Mouse (Mus musculus): ENCODE results near the gene Ecel1. TPM values are rescaled to one million over a fixed set of nuclear protein-coding genes. Genes with fewer than 3 reads are reported as not detected.

The Ecel1 gene
- 34.9 and 40.2 TPM in 2 replicates for polyA plus RNA-seq (2015; fragmentation: Nextera tagmentation; extraction: Ambion mirVana)

DNA sequence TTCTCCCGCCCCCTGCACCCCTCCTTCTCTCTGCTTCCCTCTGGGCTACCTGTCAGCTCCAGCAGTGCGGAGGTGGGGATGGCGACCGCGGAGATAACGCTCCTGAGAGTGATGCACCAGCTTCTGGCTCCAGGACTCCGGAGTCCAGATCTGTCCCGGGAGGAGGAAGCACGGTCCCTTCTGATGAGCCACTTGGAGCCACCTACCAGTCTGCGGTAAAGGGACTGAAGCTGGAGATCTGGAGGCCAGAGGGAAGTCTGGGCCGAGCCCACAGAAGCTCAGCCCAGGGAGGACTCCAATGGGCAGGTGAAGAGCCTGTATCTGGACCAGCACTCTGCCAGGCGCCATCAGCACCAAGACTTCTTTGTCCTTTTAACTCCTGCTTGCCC, at the start of gene Ecel1:
Gene Ecel1 (minus strand): TSS at position 323 of the 389 bp plus-strand sequence.
- Histone ChIP-seq H3K27ac (ENCODE audit: low read depth, low read length) (no peak within 1 kb of the TSS), H3K4me1 (ENCODE audit: control insufficient read depth, insufficient read depth, low read depth, low read length) (peaks cover 14% of the 10 kb centered on the region), H3K4me2 (ENCODE audit: low read length) (peak within 1 kb of the TSS; percentile 74), H3K36me3 (ENCODE audit: control insufficient read depth, insufficient read depth, low read length) (no peaks in the 10 kb centered on the region), H3K9me3 (ENCODE audit: control insufficient read depth, low read length) (no peaks in the 10 kb centered on the region), H3K9ac (ENCODE audit: low read depth, low read length) (peak within 1 kb of the TSS; percentile 66), H3K4me3 (ENCODE audit: low read length) (peak within 1 kb of the TSS; percentile 48), H3K27me3 (replicated peaks; ENCODE audit: control insufficient read depth, insufficient read depth, low read length) (peaks cover 46% of the 10 kb centered on the region)
- WGBS = 2% methylated on average over 12 of the region's 12 CpGs
- ATAC-seq = no peak

DNA sequence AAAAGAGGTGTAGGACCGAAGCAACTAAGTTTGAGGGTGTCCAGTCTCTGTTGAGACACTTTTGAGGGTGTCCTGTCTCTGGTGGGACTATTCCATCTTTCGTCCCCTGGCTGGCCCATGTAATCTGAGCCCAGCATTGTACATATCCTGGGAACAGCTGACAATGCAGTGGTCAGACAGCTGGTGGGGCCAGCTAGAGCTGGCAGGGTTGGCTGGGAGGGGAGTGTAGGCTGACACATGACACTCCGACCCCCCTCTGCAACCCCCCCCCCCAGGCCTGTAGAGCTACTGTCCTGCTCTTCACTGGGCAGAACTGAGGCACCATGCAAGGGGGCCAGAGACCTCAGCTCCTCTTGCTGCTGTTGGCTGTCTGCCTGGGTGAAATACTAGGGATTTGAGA, 49.2 kb upstream of the Ecel1 start:
- Histone ChIP-seq H3K27ac (ENCODE audit: low read depth, low read length) (no peak overlapping the region), H3K4me2 (ENCODE audit: low read length) (no peak overlapping the region), H3K27me3 (replicated peaks; ENCODE audit: control insufficient read depth, insufficient read depth, low read length) (peaks cover 2% of the 10 kb centered on the region; the same call in 1 of the 2 replicates), H3K36me3 (ENCODE audit: control insufficient read depth, insufficient read depth, low read length) (no peaks in the 10 kb centered on the region), H3K4me1 (ENCODE audit: control insufficient read depth, insufficient read depth, low read depth, low read length) (no peaks in the 10 kb centered on the region), H3K9me3 (ENCODE audit: control insufficient read depth, low read length) (no peaks in the 10 kb centered on the region), H3K4me3 (ENCODE audit: low read length) (no peak overlapping the region), H3K9ac (ENCODE audit: low read depth, low read length) (no peak overlapping the region)
- no peak for ATAC-seq
- 49% methylated on average over 3 of the region's 3 CpGs for WGBS

DNA sequence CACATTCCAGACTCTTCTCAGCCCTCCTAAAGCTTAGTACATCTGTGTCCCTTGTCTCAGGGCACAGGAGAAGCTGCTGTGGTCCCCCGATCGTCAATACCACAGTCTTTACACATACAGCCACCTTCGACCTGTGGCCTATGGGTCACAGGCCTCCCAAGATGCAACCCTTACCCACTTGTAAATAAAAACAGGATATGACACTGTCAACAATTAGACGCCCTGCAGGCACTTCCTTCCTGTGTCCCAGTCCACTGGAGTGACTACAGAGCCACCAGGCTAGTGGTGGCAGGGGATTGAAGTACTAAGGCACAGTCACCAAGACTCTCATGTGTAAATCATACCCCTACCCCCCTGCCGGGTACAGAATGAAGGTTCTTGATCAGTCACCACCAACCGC, 48.7 kb upstream of the Ecel1 start:
- peaks cover 2% of the 10 kb centered on the region; the same call in 1 of the 2 replicates for H3K27me3 ChIP-seq (replicated peaks; ENCODE audit: control insufficient read depth, insufficient read depth, low read length)
- H3K9me3 ChIP-seq (ENCODE audit: control insufficient read depth, low read length) = no peaks in the 10 kb centered on the region
- H3K4me1 ChIP-seq (ENCODE audit: control insufficient read depth, insufficient read depth, low read depth, low read length) = no peaks in the 10 kb centered on the region
- no peak overlapping the region for H3K4me3 ChIP-seq (ENCODE audit: low read length)
- H3K9ac ChIP-seq (ENCODE audit: low read depth, low read length) = no peak overlapping the region
- no peaks in the 10 kb centered on the region for H3K36me3 ChIP-seq (ENCODE audit: control insufficient read depth, insufficient read depth, low read length)
- no peak for ATAC-seq
- 67% methylated on average over 6 of the region's 6 CpGs for WGBS
- no peak overlapping the region for H3K27ac ChIP-seq (ENCODE audit: low read depth, low read length)
- H3K4me2 ChIP-seq (ENCODE audit: low read length) = no peak overlapping the region

DNA sequence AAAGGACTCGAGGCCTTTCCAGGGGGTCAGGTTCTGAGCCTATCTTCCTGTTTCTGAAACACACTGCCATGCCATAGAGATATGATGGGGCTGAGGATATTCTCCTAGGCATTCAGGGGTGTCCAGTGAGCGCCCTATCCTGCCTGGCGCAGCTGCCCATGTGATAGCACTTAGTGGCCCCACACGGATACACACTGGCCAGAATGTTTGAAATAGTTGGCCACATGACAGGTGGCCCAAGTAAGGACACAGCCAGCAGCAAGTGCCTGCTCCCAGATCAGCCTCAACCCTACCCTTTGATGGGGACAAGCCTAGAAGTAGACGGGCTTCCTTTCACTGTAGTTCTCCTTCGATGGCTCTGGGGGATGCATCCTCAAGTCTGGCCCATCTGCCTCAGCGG, 48.1 kb upstream of the Ecel1 start, which contains the start of gene Chrng:
Gene Chrng (plus strand): TSS at position 193 of the 400 bp plus-strand sequence.
- ATAC-seq = no peak
- H3K27ac ChIP-seq (ENCODE audit: low read depth, low read length) = no peak within 1 kb of the TSS
- no peak within 1 kb of the TSS for H3K4me2 ChIP-seq (ENCODE audit: low read length)
- peaks cover 2% of the 10 kb centered on the region; the same call in 1 of the 2 replicates for H3K27me3 ChIP-seq (replicated peaks; ENCODE audit: control insufficient read depth, insufficient read depth, low read length)
- H3K9ac ChIP-seq (ENCODE audit: low read depth, low read length) = no peak within 1 kb of the TSS
- WGBS = 92% methylated on average over 7 of the region's 7 CpGs
- H3K4me3 ChIP-seq (ENCODE audit: low read length) = no peak within 1 kb of the TSS
- no peaks in the 10 kb centered on the region for H3K9me3 ChIP-seq (ENCODE audit: control insufficient read depth, low read length)
- no peaks in the 10 kb centered on the region for H3K36me3 ChIP-seq (ENCODE audit: control insufficient read depth, insufficient read depth, low read length)
- no peaks in the 10 kb centered on the region for H3K4me1 ChIP-seq (ENCODE audit: control insufficient read depth, insufficient read depth, low read depth, low read length)

DNA sequence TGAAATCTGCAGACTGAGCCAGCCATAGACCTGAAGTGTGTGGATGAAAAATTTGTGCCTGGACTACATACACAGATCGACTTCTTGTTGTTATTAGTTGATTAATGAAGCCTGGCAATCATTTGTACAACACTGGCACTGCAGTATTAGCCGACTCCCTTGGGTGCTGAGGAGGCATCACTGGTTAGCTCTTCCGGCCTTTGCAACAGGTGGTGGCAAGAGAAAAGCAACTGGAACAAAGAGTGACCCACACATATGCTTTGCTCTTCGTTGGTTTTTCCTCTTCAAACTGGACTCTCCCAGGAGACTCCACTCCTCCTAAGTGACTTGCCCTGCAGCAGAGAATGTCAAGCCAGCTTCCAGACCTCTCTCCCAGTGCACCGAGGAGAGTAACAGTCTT, 47.5 kb upstream of the Ecel1 start:
- H3K4me1 ChIP-seq (ENCODE audit: control insufficient read depth, insufficient read depth, low read depth, low read length) = no peaks in the 10 kb centered on the region
- H3K4me2 ChIP-seq (ENCODE audit: low read length) = no peak overlapping the region
- no peaks in the 10 kb centered on the region for H3K36me3 ChIP-seq (ENCODE audit: control insufficient read depth, insufficient read depth, low read length)
- ATAC-seq = no peak
- H3K4me3 ChIP-seq (ENCODE audit: low read length) = no peak overlapping the region
- no peaks in the 10 kb centered on the region for H3K9me3 ChIP-seq (ENCODE audit: control insufficient read depth, low read length)
- 84% methylated on average over 5 of the region's 5 CpGs for WGBS
- H3K27ac ChIP-seq (ENCODE audit: low read depth, low read length) = no peak overlapping the region
- H3K27me3 ChIP-seq (replicated peaks; ENCODE audit: control insufficient read depth, insufficient read depth, low read length) = peaks cover 2% of the 10 kb centered on the region
- H3K9ac ChIP-seq (ENCODE audit: low read depth, low read length) = no peak overlapping the region

DNA sequence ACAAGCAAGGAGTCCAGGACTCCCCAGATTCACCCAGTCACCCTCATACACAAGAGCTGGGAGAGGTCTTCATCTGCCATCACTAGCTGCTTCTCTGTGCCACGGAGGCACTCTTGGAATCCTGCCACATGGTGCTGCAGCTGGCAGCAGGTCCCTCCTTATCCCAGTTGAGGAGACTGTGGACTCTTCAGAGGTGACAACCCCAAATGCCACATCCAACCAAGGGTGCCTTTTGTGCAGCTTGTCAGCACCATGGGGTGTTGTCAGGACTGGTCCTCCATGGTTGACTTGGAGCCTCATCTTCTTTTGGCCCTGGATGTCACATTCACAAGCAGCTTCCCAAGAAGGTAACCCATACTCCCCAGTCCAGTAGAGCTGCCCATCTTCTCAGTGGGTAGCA, 45.5 kb upstream of the Ecel1 start:
- Histone ChIP-seq H3K4me1 (ENCODE audit: control insufficient read depth, insufficient read depth, low read depth, low read length) (no peaks in the 10 kb centered on the region), H3K27me3 (replicated peaks; ENCODE audit: control insufficient read depth, insufficient read depth, low read length) (peaks cover 2% of the 10 kb centered on the region), H3K9ac (ENCODE audit: low read depth, low read length) (no peak overlapping the region), H3K4me3 (ENCODE audit: low read length) (no peak overlapping the region), H3K27ac (ENCODE audit: low read depth, low read length) (no peak overlapping the region), H3K36me3 (ENCODE audit: control insufficient read depth, insufficient read depth, low read length) (no peaks in the 10 kb centered on the region), H3K4me2 (ENCODE audit: low read length) (no peak overlapping the region), H3K9me3 (ENCODE audit: control insufficient read depth, low read length) (no peaks in the 10 kb centered on the region)
- no peak for ATAC-seq
- 59% methylated on average over 1 of the region's 1 CpGs for WGBS

DNA sequence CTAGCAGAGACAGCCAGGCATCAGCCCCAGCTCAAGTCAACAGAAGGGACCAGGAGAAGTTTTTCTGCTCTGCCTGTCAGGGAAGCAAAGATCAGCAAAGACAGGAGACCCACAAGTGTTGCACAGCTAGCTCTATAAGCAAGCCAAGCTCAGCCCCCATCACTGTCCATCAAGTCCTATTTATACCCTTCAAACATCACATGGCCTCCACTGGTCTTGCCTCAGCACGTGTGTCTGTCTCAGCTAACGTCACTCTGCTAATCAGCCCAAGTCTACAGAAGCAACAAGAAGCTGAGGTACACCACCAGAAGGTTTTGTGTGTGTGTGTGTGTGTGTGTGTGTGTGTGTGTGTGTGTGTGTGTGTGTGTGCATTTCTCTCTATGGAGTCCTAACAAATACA, 44.5 kb upstream of the Ecel1 start:
- H3K4me2 ChIP-seq (ENCODE audit: low read length) = no peak overlapping the region
- H3K4me1 ChIP-seq (ENCODE audit: control insufficient read depth, insufficient read depth, low read depth, low read length) = no peaks in the 10 kb centered on the region
- H3K27ac ChIP-seq (ENCODE audit: low read depth, low read length) = no peak overlapping the region
- no peaks in the 10 kb centered on the region for H3K36me3 ChIP-seq (ENCODE audit: control insufficient read depth, insufficient read depth, low read length)
- H3K9me3 ChIP-seq (ENCODE audit: control insufficient read depth, low read length) = no peaks in the 10 kb centered on the region
- H3K9ac ChIP-seq (ENCODE audit: low read depth, low read length) = no peak overlapping the region
- ATAC-seq = no peak
- no peaks in the 10 kb centered on the region; the same call in 1 of the 2 replicates for H3K27me3 ChIP-seq (replicated peaks; ENCODE audit: control insufficient read depth, insufficient read depth, low read length)
- H3K4me3 ChIP-seq (ENCODE audit: low read length) = no peak overlapping the region
- WGBS = 65% methylated on average over 2 of the region's 2 CpGs

DNA sequence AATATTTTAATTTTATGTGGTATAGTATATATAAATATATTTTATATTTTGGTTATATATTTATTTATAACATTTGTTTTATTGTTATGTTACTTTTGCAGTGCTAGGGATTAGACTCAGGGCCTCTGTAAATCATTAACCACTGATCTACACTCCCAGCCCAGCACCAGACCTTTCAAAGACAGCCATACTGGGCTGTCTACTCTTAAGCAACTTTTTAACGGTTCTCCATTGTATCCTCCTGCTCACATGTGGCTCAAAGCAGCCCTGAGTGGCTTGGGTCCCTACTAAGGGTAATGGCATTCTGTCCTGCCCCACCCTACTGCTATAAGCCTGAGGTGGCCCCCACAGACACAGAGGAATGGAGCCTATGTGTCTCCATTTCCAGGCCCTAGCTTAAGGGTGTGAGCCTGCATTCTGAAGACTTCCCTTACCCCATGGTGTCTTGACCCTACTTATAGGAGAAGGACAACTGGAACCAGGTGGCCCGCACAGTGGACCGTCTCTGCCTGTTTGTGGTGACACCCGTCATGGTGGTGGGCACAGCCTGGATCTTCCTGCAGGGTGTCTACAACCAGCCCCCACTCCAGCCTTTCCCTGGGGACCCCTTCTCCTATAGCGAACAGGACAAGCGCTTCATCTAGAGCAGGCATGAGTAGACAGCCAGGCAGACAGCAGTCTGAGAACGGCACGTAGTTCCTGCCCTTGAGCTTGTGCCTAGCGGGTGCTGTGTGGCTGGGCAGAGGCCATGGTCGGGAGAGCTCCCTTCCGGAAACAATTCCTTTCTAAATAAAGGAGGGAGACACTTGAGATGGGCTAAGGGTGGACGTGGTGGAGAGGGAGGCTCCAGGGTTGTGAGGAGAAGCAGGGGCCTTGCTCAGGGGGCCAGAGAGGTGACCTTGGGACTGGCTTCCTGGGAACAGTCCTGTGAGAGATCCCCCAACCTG, 42.1 kb upstream of the Ecel1 start:
- H3K9ac ChIP-seq (ENCODE audit: low read depth, low read length) = no peak overlapping the region
- H3K27ac ChIP-seq (ENCODE audit: low read depth, low read length) = no peak overlapping the region
- no peak for ATAC-seq
- H3K4me1 ChIP-seq (ENCODE audit: control insufficient read depth, insufficient read depth, low read depth, low read length) = no peaks in the 10 kb centered on the region
- H3K4me3 ChIP-seq (ENCODE audit: low read length) = no peak overlapping the region
- no peak overlapping the region for H3K4me2 ChIP-seq (ENCODE audit: low read length)
- H3K36me3 ChIP-seq (ENCODE audit: control insufficient read depth, insufficient read depth, low read length) = no peaks in the 10 kb centered on the region
- H3K27me3 ChIP-seq (replicated peaks; ENCODE audit: control insufficient read depth, insufficient read depth, low read length) = no peaks in the 10 kb centered on the region; the same call in 1 of the 2 replicates
- H3K9me3 ChIP-seq (ENCODE audit: control insufficient read depth, low read length) = no peaks in the 10 kb centered on the region
- WGBS = 73% methylated on average over 12 of the region's 12 CpGs

DNA sequence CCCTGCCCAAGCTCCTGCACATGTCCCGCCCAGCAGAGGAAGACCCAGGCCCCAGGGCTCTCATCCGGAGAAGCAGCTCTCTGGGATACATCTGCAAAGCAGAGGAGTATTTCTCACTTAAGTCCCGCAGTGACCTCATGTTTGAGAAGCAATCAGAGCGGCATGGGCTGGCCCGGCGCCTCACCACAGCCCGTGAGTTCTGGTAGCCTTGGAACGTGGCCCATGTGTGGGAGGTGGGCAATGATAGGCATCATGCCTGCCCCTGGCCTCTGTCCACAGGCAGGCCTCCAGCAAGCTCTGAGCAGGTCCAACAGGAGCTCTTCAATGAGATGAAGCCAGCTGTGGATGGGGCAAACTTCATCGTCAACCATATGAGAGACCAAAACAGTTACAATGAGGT, 41.0 kb upstream of the Ecel1 start:
- WGBS = 86% methylated on average over 9 of the region's 9 CpGs
- Histone ChIP-seq H3K4me3 (ENCODE audit: low read length) (no peak overlapping the region), H3K27ac (ENCODE audit: low read depth, low read length) (no peak overlapping the region), H3K4me1 (ENCODE audit: control insufficient read depth, insufficient read depth, low read depth, low read length) (no peaks in the 10 kb centered on the region), H3K9me3 (ENCODE audit: control insufficient read depth, low read length) (no peaks in the 10 kb centered on the region), H3K4me2 (ENCODE audit: low read length) (no peak overlapping the region), H3K27me3 (replicated peaks; ENCODE audit: control insufficient read depth, insufficient read depth, low read length) (no peaks in the 10 kb centered on the region; the same call in 1 of the 2 replicates), H3K9ac (ENCODE audit: low read depth, low read length) (no peak overlapping the region), H3K36me3 (ENCODE audit: control insufficient read depth, insufficient read depth, low read length) (no peaks in the 10 kb centered on the region)
- ATAC-seq = no peak
